Mouse (Mus musculus) MEL (cell line): ENCODE measurements around the gene Pde3a.
"Not testable (repeated sequence)": the region's sequence is repeated elsewhere in the genome, so short reads cannot be mapped to it uniquely, and the experiment has no call there.

ENCODE experiments used
- CTCF ChIP-seq, 3 experiments: IDR thresholded peaks in 2 of 3; conservative IDR thresholded peaks in 1 of 3; 2 replicates each; pipeline ENCODE4 v1.5.1; 2011 to 2012; ENCODE audit warnings: low read length in 3 of 3, low read depth in 2 of 3, mild to moderate bottlenecking in 2 of 3, improper control_type of control experiment in 1 of 3, inconsistent platforms in 1 of 3, mixed read lengths in 1 of 3, moderate library complexity in 1 of 3; ENCODE audit not compliant: control insufficient read depth in 1 of 3, insufficient read depth in 1 of 3, poor library complexity in 1 of 3, severe bottlenecking in 1 of 3
- E2F4 ChIP-seq: IDR thresholded peaks from 2 replicates; pipeline ENCODE4 v1.6.1; 2011; ENCODE audit warnings: low read depth, low read length, improper control_type of control experiment, borderline replicate concordance
- EP300 ChIP-seq, 2 experiments: IDR thresholded peaks; 2 replicates each; pipeline ENCODE4 v1.6.1; 2011; ENCODE audit warnings: improper control_type of control experiment in 2 of 2, low read length in 2 of 2, low read depth in 1 of 2, mild to moderate bottlenecking in 1 of 2
- GABPA ChIP-seq: IDR thresholded peaks from 2 replicates; pipeline ENCODE4 v1.6.1; 2012; ENCODE audit warnings: low read depth, mild to moderate bottlenecking, inconsistent platforms, low read length, improper control_type of control experiment, moderate library complexity
- GATA1 ChIP-seq: IDR thresholded peaks from 2 replicates; pipeline ENCODE4 v1.6.1; 2011; ENCODE audit warnings: low read depth, low read length, improper control_type of control experiment
- JUND ChIP-seq: IDR thresholded peaks from 2 replicates; pipeline ENCODE4 v1.6.1; 2011; ENCODE audit warnings: low read depth, mild to moderate bottlenecking, improper control_type of control experiment, low read length
- MAX ChIP-seq: IDR thresholded peaks from 2 replicates; pipeline ENCODE4 v1.6.1; 2011; ENCODE audit warnings: low read length, improper control_type of control experiment
- POLR2A ChIP-seq, 2 experiments: IDR thresholded peaks; 2 replicates each; pipeline ENCODE4 v1.6.1; 2011 to 2012; ENCODE audit warnings: low read length in 2 of 2, mild to moderate bottlenecking in 2 of 2, control low read depth in 1 of 2, improper control_type of control experiment in 1 of 2, low read depth in 1 of 2, moderate library complexity in 1 of 2; ENCODE audit not compliant: control insufficient read depth in 1 of 2, insufficient read depth in 1 of 2, poor library complexity in 1 of 2
- POLR2AphosphoS5 ChIP-seq: IDR thresholded peaks from 2 replicates; pipeline ENCODE4 v1.6.1; 2012; ENCODE audit warnings: low read depth, borderline replicate concordance, mild to moderate bottlenecking, inconsistent platforms, low read length, moderate library complexity, mixed read lengths
- SMC3 ChIP-seq: IDR thresholded peaks from 2 replicates; pipeline ENCODE4 v1.6.1; 2011; ENCODE audit warnings: low read depth, low read length, improper control_type of control experiment
- TBP ChIP-seq: IDR thresholded peaks from 2 replicates; pipeline ENCODE4 v1.8.0; 2011; ENCODE audit warnings: low read depth, low read length, improper control_type of control experiment
- USF1 ChIP-seq: IDR thresholded peaks from 2 replicates; pipeline ENCODE4 v1.6.1; 2014; ENCODE audit warnings: low read depth, mild to moderate bottlenecking, inconsistent platforms, low read length, improper control_type of control experiment, moderate library complexity

- not testable (repeated sequence) for TF ChIP-seq CTCF (IDR thresholded peaks at IDR 0.05 in 2 of 3, conservative IDR thresholded peaks at IDR 0.05 in 1 of 3; ENCODE audit: control insufficient read depth in 1 of 3, insufficient read depth in 1 of 3, low read depth in 2 of 3, low read length in 3 of 3, poor library complexity in 1 of 3, severe bottlenecking in 1 of 3); GATA1; POLR2A (IDR thresholded peaks at IDR 0.05; ENCODE audit: control insufficient read depth in 1 of 2, insufficient read depth in 1 of 2, low read depth in 1 of 2, low read length in 2 of 2, poor library complexity in 1 of 2); POLR2AphosphoS5; TBP; USF1; GABPA; EP300 (IDR thresholded peaks at IDR 0.05; ENCODE audit: low read depth in 1 of 2, low read length in 2 of 2); E2F4; MAX; JUND; SMC3
Observed at GRCm38 (mm10) chr6:141327134-141327533, 78.1 kb downstream of the Pde3a start.
